Mouse (Mus musculus) neural tube, embryonic 15.5 days (tissue): ENCODE data around the gene Gapdh. TPM values are rescaled to one million over a fixed set of nuclear protein-coding genes. Genes with fewer than 3 reads are reported as not detected.
A peak's percentile ranks its signal among the peaks of the same experiment; 100 is the strongest.
"Not testable (repeated sequence)": the region's sequence is repeated elsewhere in the genome, so short reads cannot be mapped to it uniquely, and the experiment has no call there.

ENCODE experiments used
- ATAC-seq: fragments of 200-750 bp; cut with Nextera tagmentation; 2 replicates; pipeline ENCODE4 v1.8.0; 2017; ENCODE audit warnings: mild to moderate bottlenecking, moderate TSS enrichment, moderate library complexity; ENCODE audit not compliant: low FRiP score
- H3K27ac ChIP-seq: fragments of 300-500 bp; sonication (generic); replicated peaks from 2 replicates; pipeline ENCODE4 v1.5.1; 2015; ENCODE audit warnings: mild to moderate bottlenecking, inconsistent platforms
- H3K27me3 ChIP-seq: fragments of 300-500 bp; sonication (generic); replicated peaks from 2 replicates; pipeline ENCODE4 v1.6.1; 2015; ENCODE audit warnings: inconsistent platforms
- H3K36me3 ChIP-seq: fragments of 300-500 bp; sonication (generic); 2 replicates; pipeline ENCODE4 v1.6.1; 2015; ENCODE audit warnings: inconsistent platforms
- H3K4me1 ChIP-seq: fragments of 300-500 bp; sonication (generic); 2 replicates; pipeline ENCODE4 v1.6.1; 2015; ENCODE audit warnings: inconsistent platforms
- H3K4me2 ChIP-seq: fragments of 300-500 bp; sonication (generic); 2 replicates; pipeline ENCODE4 v1.6.1; 2015; ENCODE audit warnings: inconsistent platforms, mild to moderate bottlenecking, moderate library complexity
- H3K4me3 ChIP-seq: fragments of 300-500 bp; sonication (generic); replicated peaks from 2 replicates; pipeline ENCODE4 v1.5.1; 2015; ENCODE audit warnings: mild to moderate bottlenecking, inconsistent platforms
- H3K9ac ChIP-seq: fragments of 300-500 bp; sonication (generic); replicated peaks from 2 replicates; pipeline ENCODE4 v1.6.1; 2015; ENCODE audit warnings: mild to moderate bottlenecking, inconsistent platforms
- H3K9me3 ChIP-seq: fragments of 300-500 bp; sonication (generic); replicated peaks from 2 replicates; pipeline ENCODE4 v1.6.1; 2016; ENCODE audit warnings: inconsistent platforms
- WGBS: fragments of 180-500 bp; shearing (Covaris S2); methylation state at CpG from one replicate; pipeline ENCODE4 v1.1.7; 2015; ENCODE audit warnings: mixed read lengths; 5-methylcytosine and 5-hydroxymethylcytosine counted together
- polyA plus RNA-seq: library from polyadenylated mRNA; unstranded; fragments of >200 nt; fragmentation: Nextera tagmentation; extraction: Ambion mirVana; gene quantifications from 2 replicates; pipeline ENCODE4 v1.2.1, GENCODE M21; 2015

Gene Gapdh
- polyA plus RNA-seq, 1 experiment from 2014 or later, result 1,563 TPM

- H3K4me2 ChIP-seq, result peak overlapping the region; percentile 91
- H3K4me3 ChIP-seq, result peak overlapping the region; percentile 80
- 20% methylated on average over 10 of the region's 10 CpGs for WGBS
- H3K9ac ChIP-seq, result peak overlapping the region; percentile 64
- H3K27me3 ChIP-seq, result no peaks in the 10 kb centered on the region
- ATAC-seq, result no peak
- H3K9me3 ChIP-seq, result no peaks in the 10 kb centered on the region
- H3K4me1 ChIP-seq, result peaks cover 40% of the 10 kb centered on the region
- peak overlapping the region; percentile 95 for H3K27ac ChIP-seq
- peaks cover 55% of the 10 kb centered on the region for H3K36me3 ChIP-seq
Measured at GRCm38 (mm10) chr6:125166861-125167650, 789 bp upstream of the Gapdh start.

- Histone ChIP-seq H3K4me3 (peak overlapping the region; percentile 80), H3K36me3 (peaks cover 51% of the 10 kb centered on the region), H3K27ac (peak overlapping the region; percentile 95), H3K9ac (peak overlapping the region; percentile 96), H3K4me1 (peaks cover 50% of the 10 kb centered on the region), H3K9me3 (no peaks in the 10 kb centered on the region), H3K4me2 (peak overlapping the region; percentile 91), H3K27me3 (no peaks in the 10 kb centered on the region)
- WGBS, result under 1% methylated on average over 36 of the region's 36 CpGs
- ATAC-seq, result peak; percentile 94
Measured at GRCm38 (mm10) chr6:125165328-125165891, 857 bp downstream of the Gapdh start.

- Histone ChIP-seq H3K27ac (peak overlapping the region; percentile 95), H3K27me3 (no peaks in the 10 kb centered on the region), H3K4me3 (peak overlapping the region; percentile 80), H3K9ac (peak overlapping the region; percentile 96), H3K4me1 (peaks cover 50% of the 10 kb centered on the region), H3K4me2 (peak overlapping the region; percentile 91), H3K9me3 (no peaks in the 10 kb centered on the region), H3K36me3 (peaks cover 50% of the 10 kb centered on the region)
- ATAC-seq, result peak; percentile 56
- WGBS, result under 1% methylated on average over 39 of the region's 39 CpGs
Measured at GRCm38 (mm10) chr6:125164672-125165327, 1.5 kb downstream of the Gapdh start.

- H3K9ac ChIP-seq, result peak overlapping the region; percentile 96
- peak overlapping the region; percentile 91 for H3K4me2 ChIP-seq
- WGBS, result 6% methylated on average over 20 of the region's 20 CpGs
- H3K27ac ChIP-seq, result peak overlapping the region; percentile 95
- H3K36me3 ChIP-seq, result peaks cover 50% of the 10 kb centered on the region
- H3K27me3 ChIP-seq, result no peaks in the 10 kb centered on the region
- peak overlapping the region; percentile 80 for H3K4me3 ChIP-seq
- no peaks in the 10 kb centered on the region for H3K9me3 ChIP-seq
- H3K4me1 ChIP-seq, result peaks cover 50% of the 10 kb centered on the region
- no peak for ATAC-seq
Measured at GRCm38 (mm10) chr6:125163801-125164657, 2.2 kb downstream of the Gapdh start.

GRCm38 (mm10) chr6:125162615-125163305, 3.5 kb downstream of the Gapdh start:
- not testable (repeated sequence) for H3K27me3 ChIP-seq, ATAC-seq, H3K9me3 ChIP-seq, H3K4me3 ChIP-seq, H3K27ac ChIP-seq, H3K9ac ChIP-seq
- Histone ChIP-seq H3K4me1 (peaks cover 50% of the 10 kb centered on the region), H3K36me3 (peaks cover 46% of the 10 kb centered on the region), H3K4me2 (peak overlapping the region; percentile 5; the same call in 1 of the 2 replicates)
- 76% methylated on average over 12 of the region's 16 CpGs for WGBS

- H3K27ac ChIP-seq, H3K9ac ChIP-seq, H3K9me3 ChIP-seq, H3K4me3 ChIP-seq, ATAC-seq, H3K27me3 ChIP-seq, H3K4me2 ChIP-seq: not testable (repeated sequence)
- Histone ChIP-seq H3K36me3 (peaks cover 51% of the 10 kb centered on the region), H3K4me1 (peaks cover 48% of the 10 kb centered on the region)
- WGBS, result 1% methylated on average over 4 of the region's 5 CpGs
Measured at GRCm38 (mm10) chr6:125161971-125162370, 4.3 kb downstream of the Gapdh start.

DNA sequence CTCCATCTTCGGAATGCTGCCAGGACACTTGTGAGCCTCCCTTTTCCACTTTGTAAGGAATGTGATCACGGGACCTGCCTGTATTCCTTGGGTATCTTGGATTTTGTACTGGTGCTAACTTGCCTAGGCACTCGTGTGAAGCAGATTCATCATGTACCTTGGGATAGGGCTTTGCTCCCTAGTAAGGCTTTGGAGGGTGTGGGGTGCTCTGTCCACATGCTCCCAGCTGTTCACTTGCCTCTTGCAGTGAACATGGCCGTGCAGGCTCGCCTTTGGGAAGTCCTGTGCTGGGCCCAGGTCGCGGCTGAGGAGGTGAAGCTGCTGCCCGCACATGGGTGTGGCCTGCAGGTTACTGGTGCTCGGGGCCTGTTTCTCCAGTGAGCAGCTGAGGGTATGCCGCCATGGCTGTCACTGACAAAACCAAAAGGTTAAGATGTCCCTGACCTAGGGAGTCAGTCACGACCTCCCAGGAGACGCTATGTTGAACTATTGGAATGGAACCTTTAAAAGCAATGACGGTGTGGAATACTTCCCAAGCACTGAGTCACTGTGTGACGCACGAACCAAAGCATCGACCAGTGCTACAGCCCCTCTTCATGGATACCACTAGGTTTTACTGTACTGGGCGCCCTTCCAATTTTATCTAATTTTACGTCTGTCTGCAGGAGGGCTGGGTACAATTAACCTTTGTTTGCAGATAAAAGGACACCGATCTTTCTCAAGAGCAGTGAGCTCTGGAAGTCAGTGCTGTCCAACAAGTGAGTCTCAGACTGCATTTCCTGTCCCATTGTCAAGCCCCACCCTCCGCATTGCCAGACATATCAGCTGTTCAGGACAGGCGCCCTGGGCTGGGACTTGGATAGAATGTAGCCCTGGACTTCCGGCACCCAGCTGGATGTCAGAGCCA, 5.2 kb downstream of the Gapdh start:
- 14% methylated on average over 22 of the region's 22 CpGs for WGBS
- Histone ChIP-seq H3K9ac (0 out of 2 replicates have a peak overlapping the region, but pooled peaks have one; percentile 10), H3K36me3 (peaks cover 51% of the 10 kb centered on the region), H3K4me3 (no peak overlapping the region), H3K4me1 (peaks cover 39% of the 10 kb centered on the region), H3K4me2 (0 out of 2 replicates have a peak overlapping the region, but pooled peaks have one; percentile 9), H3K9me3 (no peaks in the 10 kb centered on the region), H3K27me3 (no peaks in the 10 kb centered on the region), H3K27ac (peak overlapping the region; percentile 37; the same call in 1 of the 2 replicates)
- ATAC-seq, result no peak

GRCm38 (mm10) chr6:125160558-125160853, 5.8 kb downstream of the Gapdh start:
- H3K27ac ChIP-seq, result no peak overlapping the region
- no peak overlapping the region for H3K4me3 ChIP-seq
- ATAC-seq, result no peak
- H3K9me3 ChIP-seq, result no peaks in the 10 kb centered on the region
- no peak overlapping the region for H3K9ac ChIP-seq
- peaks cover 35% of the 10 kb centered on the region for H3K4me1 ChIP-seq
- H3K4me2 ChIP-seq, result no peak overlapping the region
- H3K27me3 ChIP-seq, result no peaks in the 10 kb centered on the region
- peaks cover 57% of the 10 kb centered on the region for H3K36me3 ChIP-seq
- 58% methylated on average over 10 of the region's 10 CpGs for WGBS

DNA sequence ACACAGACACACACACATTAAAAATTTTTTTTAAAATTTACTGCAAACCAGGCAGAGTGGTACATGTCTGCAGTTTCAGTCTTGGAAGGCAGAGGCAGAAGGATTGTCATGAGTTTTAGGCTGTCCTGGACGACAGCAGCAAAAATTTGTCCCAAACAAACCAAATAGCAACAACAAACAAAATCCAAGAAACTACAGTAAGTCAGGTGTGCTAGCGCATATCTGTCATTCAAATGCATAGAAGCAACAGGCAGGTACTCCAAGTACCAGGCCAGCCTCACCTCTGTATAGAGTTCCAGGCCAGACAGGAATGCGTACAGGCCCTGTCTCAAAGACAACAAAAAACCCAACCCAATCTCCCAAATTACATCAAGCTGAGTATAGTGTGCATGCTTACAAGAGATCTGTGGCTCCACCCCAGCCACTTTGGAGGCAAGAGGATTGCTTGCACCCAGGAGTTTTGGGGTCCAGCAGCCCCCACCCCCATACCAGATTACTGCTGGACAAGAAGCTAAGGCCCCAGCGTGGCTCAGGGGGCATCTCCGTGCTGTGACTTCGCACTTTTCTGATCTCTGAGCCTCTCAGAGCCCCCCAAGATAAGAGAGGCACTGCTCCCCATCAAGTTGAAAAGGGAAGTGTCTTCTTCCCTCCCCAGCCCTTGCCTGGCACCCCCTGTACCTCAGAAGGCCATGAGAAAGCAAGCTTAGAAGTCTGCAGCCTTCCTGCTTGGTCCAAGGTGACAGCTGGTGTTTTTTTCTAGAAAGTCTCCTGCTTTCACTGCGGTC, 6.3 kb downstream of the Gapdh start:
- Histone ChIP-seq H3K9ac (no peak overlapping the region), H3K27ac (no peak overlapping the region), H3K27me3 (no peaks in the 10 kb centered on the region), H3K9me3 (no peaks in the 10 kb centered on the region), H3K4me1 (peaks cover 35% of the 10 kb centered on the region), H3K4me2 (no peak overlapping the region), H3K36me3 (peaks cover 61% of the 10 kb centered on the region), H3K4me3 (no peak overlapping the region)
- no peak for ATAC-seq
- 95% methylated on average over 7 of the region's 7 CpGs for WGBS
